Mouse (Mus musculus) ES-E14 (cell line): ENCODE results near the gene Atp8b4. TPM values are rescaled to one million over a fixed set of nuclear protein-coding genes. Genes with fewer than 3 reads are reported as not detected.

Experiments
- DNase-seq: peaks from one replicate; pipeline ENCODE4 v3.0.0-alpha.2; 2013; ENCODE audit warnings: low read depth, low spot score
- H3K27ac ChIP-seq: 2 replicates; pipeline ENCODE4 v1.5.1; 2012; ENCODE audit warnings: low read depth, mild to moderate bottlenecking, low read length, moderate library complexity, mixed read lengths; ENCODE audit not compliant: poor library complexity, insufficient read depth, severe bottlenecking
- H3K36me3 ChIP-seq: 2 replicates; pipeline ENCODE4 v1.6.1; 2012; ENCODE audit warnings: mild to moderate bottlenecking, low read length, moderate library complexity, mixed read lengths; ENCODE audit not compliant: control insufficient read depth, poor library complexity, insufficient read depth, severe bottlenecking
- H3K4me1 ChIP-seq, 2 experiments: fragments of 150-350 bp in 1 of 2; sonication (generic) in 1 of 2; 2 replicates each; pipeline ENCODE4 v1.6.1; 2012; ENCODE audit warnings: low read length in 2 of 2, mild to moderate bottlenecking in 1 of 2, mixed read lengths in 1 of 2; ENCODE audit not compliant: control insufficient read depth in 2 of 2, insufficient read depth in 2 of 2, poor library complexity in 1 of 2
- H3K4me3 ChIP-seq, 2 experiments: fragments of 150-350 bp in 1 of 2; sonication (generic) in 1 of 2; 2 replicates each; pipeline ENCODE4 v1.5.1; 2012; ENCODE audit warnings: low read length in 2 of 2, low read depth in 1 of 2, mild to moderate bottlenecking in 1 of 2, mixed read lengths in 1 of 2; ENCODE audit not compliant: insufficient read depth in 1 of 2, poor library complexity in 1 of 2, severe bottlenecking in 1 of 2
- H3K9ac ChIP-seq: 2 replicates; pipeline ENCODE4 v1.6.1; 2012; ENCODE audit warnings: low read depth, mild to moderate bottlenecking, low read length, mixed read lengths; ENCODE audit not compliant: poor library complexity, insufficient read depth, severe bottlenecking
- H3K9me3 ChIP-seq: fragments of 150-350 bp; sonication (generic); 2 replicates; pipeline ENCODE4 v1.6.1; 2012; ENCODE audit warnings: low read depth, mild to moderate bottlenecking, low read length; ENCODE audit not compliant: control insufficient read depth, insufficient read depth
- CHD2 ChIP-seq: IDR thresholded peaks from 2 replicates; pipeline ENCODE4 v1.6.1; 2014; ENCODE audit warnings: mild to moderate bottlenecking, low read depth, low read length, inconsistent platforms
- HCFC1 ChIP-seq: IDR thresholded peaks from 2 replicates; pipeline ENCODE4 v1.6.1; 2012; ENCODE audit warnings: low read length, inconsistent platforms, borderline replicate concordance; ENCODE audit not compliant: insufficient read depth
- MAFK ChIP-seq: IDR thresholded peaks from 2 replicates; pipeline ENCODE4 v1.6.1; 2014; ENCODE audit warnings: mild to moderate bottlenecking, low read depth, low read length, inconsistent platforms; ENCODE audit not compliant: insufficient read depth
- ZC3H11A ChIP-seq: IDR thresholded peaks from 2 replicates; pipeline ENCODE4 v1.6.1; 2012; ENCODE audit warnings: low read depth, mild to moderate bottlenecking, inconsistent platforms, low read length, borderline replicate concordance
- ZNF384 ChIP-seq: IDR thresholded peaks from 2 replicates; pipeline ENCODE4 v1.6.1; 2012; ENCODE audit warnings: low read depth, low read length, inconsistent platforms
- in situ Hi-C, 2 experiments: fragments of 600-800 bp; cut with MboI; formaldehyde crosslinking; loops; one replicate each; pipeline ENCODE4 v1.15.1; 2025; ENCODE audit warnings: low sequenced_read_pairs in 2 of 2, inconsistent platforms in 1 of 2; ENCODE audit not compliant: unreplicated experiment in 2 of 2
- total RNA-seq: library from RNA; depleted of rRNA; stranded (reverse); fragments of 300-350 nt; gene quantifications from 2 replicates; pipeline ENCODE4 v1.2.3, GENCODE M21; 2012

Atp8b4 gene
- total RNA-seq, 1 experiment: 0.27 TPM

DNA sequence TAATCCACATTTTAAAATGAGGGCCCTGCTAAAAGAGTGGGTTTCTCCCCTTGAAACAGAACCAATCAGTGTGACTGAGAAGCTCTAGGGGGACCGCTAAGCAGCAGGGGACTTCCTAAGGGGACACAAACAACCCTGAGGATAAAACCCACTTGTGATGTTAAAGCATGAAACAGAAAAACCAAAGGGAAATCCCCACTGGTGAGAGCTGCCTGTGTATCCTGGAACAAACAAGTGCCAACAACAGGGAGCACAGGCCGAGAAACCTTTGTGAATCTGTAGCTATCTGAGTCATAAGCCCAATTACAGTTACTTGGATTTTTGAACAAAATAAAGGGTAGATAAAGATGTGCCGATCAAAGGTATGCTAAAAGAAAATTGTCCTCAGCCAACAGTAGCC, 168.7 kb downstream of the Atp8b4 start:
- Histone ChIP-seq H3K4me1 (no peaks in the 10 kb centered on the region), H3K27ac (no peak overlapping the region), H3K4me3 (no peak overlapping the region), H3K9me3 (no peaks in the 10 kb centered on the region), H3K9ac (no peak overlapping the region), H3K36me3 (no peaks in the 10 kb centered on the region)
- DNase-seq: no peak
- in situ Hi-C loops: no loop called here
- TF ChIP-seq MAFK: no peak
- no peak for TF ChIP-seq HCFC1
- no peak for TF ChIP-seq ZNF384
- no peak for TF ChIP-seq ZC3H11A
- TF ChIP-seq CHD2: no peak

DNA sequence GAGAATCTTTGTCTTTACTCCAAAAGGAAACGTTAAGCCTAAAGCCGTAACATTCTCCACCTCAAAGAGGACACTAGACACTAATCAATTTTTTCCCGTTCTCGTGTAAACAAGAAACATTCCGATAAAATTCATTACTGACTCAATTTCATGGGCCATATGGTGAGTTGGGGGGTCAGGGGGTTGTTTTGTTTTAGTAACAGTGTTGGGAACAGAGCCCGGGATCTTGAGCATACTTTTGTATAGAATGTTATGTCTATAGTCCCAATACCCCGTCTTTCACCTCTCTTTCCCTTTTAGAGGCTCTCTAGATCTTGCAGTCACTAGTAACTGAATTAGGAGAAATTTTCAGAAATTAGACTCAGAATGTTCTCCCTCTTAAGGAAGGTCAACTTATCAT, 177.3 kb downstream of the Atp8b4 start:
- no peaks in the 10 kb centered on the region for H3K9me3 ChIP-seq
- TF ChIP-seq CHD2 (no peak), ZC3H11A (no peak), ZNF384 (no peak), MAFK (no peak), HCFC1 (no peak)
- H3K27ac ChIP-seq: no peak overlapping the region
- H3K9ac ChIP-seq: no peak overlapping the region
- H3K4me3 ChIP-seq: no peak overlapping the region
- H3K4me1 ChIP-seq: no peaks in the 10 kb centered on the region
- no peaks in the 10 kb centered on the region for H3K36me3 ChIP-seq
- in situ Hi-C loops: no loop called here
- DNase-seq: no peak

DNA sequence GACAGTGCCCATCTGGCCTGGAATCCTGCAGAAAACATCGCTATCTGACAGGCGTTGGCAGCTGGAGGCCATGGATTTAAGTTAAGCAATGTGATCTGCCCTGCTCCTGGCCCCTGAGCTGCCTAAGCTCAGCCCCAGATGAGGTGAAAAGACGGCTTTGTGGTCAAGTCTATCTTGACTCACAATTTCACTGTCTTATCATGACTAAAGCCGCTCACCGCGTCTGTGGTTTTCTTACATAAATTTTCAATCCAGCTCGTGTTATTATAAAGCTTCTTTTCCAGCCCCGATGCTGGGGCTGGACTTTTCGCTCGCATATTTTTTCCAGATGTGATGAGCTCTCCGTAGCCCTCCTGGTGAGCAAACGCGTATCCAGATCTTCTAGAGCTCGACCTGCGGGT, 177.8 kb downstream of the Atp8b4 start:
- Histone ChIP-seq H3K27ac (no peak overlapping the region), H3K4me1 (no peaks in the 10 kb centered on the region), H3K9ac (no peak overlapping the region), H3K9me3 (no peaks in the 10 kb centered on the region), H3K36me3 (no peaks in the 10 kb centered on the region), H3K4me3 (no peak overlapping the region)
- DNase-seq: no peak
- in situ Hi-C loops: no loop called here
- no peak for TF ChIP-seq MAFK
- no peak for TF ChIP-seq ZC3H11A
- TF ChIP-seq ZNF384: no peak
- no peak for TF ChIP-seq HCFC1
- TF ChIP-seq CHD2: no peak

DNA sequence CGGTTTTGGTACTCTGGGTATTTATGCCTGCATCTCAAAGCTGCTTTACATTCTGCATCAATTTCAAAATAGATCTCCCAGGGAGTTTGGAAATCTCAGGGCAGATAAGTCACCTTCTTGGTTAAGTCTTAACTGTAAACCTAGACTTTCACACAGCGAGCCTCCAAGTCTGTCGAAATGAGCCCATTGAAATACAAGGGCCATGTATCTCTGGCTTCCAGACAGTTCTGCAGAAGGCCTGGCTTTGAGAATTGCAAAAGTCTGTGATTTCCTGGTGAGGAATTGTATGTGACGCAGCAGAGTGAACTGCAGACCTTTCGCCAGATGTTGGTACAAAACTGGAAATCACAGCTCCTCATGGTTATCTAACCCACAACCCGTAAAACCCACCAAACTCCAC, 182.4 kb downstream of the Atp8b4 start:
- Histone ChIP-seq H3K27ac (no peak overlapping the region), H3K9me3 (no peaks in the 10 kb centered on the region), H3K9ac (no peak overlapping the region), H3K4me1 (no peaks in the 10 kb centered on the region), H3K4me3 (no peak overlapping the region), H3K36me3 (no peaks in the 10 kb centered on the region)
- in situ Hi-C loops: no loop called here
- DNase-seq: no peak
- TF ChIP-seq ZC3H11A (no peak), ZNF384 (no peak), MAFK (no peak), HCFC1 (no peak), CHD2 (no peak)

DNA sequence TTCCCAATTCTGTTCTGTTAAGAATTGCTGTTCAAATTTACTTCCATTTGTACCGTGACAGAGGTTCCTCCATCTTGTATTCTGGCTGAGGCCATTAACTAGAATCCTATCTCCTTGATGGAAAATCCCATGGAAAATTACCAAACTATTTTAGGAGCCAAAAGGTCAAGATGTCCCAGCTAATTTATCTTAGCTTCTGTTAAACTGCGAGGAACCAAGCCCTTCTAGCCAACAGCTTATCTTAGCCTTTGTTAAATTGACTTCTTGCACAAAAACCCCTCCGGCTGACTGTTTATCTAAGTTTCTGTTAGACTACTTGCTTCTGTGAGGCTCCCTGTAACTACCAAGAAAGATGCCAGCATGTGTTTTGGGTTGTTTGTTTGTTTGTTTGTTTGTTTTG, 183.5 kb downstream of the Atp8b4 start:
- DNase-seq: no peak
- no peaks in the 10 kb centered on the region for H3K4me1 ChIP-seq
- in situ Hi-C loops: no loop called here
- no peak overlapping the region for H3K9ac ChIP-seq
- no peak overlapping the region for H3K27ac ChIP-seq
- no peaks in the 10 kb centered on the region for H3K9me3 ChIP-seq
- TF ChIP-seq ZC3H11A: no peak
- TF ChIP-seq MAFK: no peak
- no peak for TF ChIP-seq HCFC1
- TF ChIP-seq ZNF384: no peak
- no peak for TF ChIP-seq CHD2
- H3K36me3 ChIP-seq: no peaks in the 10 kb centered on the region
- no peak overlapping the region for H3K4me3 ChIP-seq
